Comparison of ENCODE assay signal across 21 mouse cellular contexts in genomic region chr17:15355072-15355471, GRCm38 (mm10).
"Had no signal": no experiment of that assay in that cellular context is flagged by ENCODE, and none has a peak within 500 bp of the region (broad histone marks: within the 10 kb centered on the region; RNA-seq: fewer than 3 reads in every experiment).

No protein-coding gene starts in this region.

- DNase-seq: liver, embryonic 13.5 days; lung, adult 18-20 months; lung, embryonic 14.5 days; lung, postnatal 10 days; lung, postnatal 36 days; midbrain, embryonic 14.5 days; retina, postnatal 1 day; right cerebral cortex, adult 18-20 months; right cerebral cortex, postnatal 25 days; right cerebral cortex, postnatal 4 days; thymus, adult 18-20 months; thymus, postnatal 14 days; thymus, postnatal 36 days had no signal

- H3K4me3 ChIP-seq: liver, embryonic 13.5 days; liver, embryonic 15.5 days; midbrain, embryonic 10.5 days; midbrain, embryonic 12.5 days; myocyte; neural tube, embryonic 13.5 days; neural tube, embryonic 15.5 days had no signal

- H3K9me3 ChIP-seq: liver, embryonic 13.5 days; liver, embryonic 15.5 days; midbrain, embryonic 10.5 days; midbrain, embryonic 12.5 days; neural tube, embryonic 13.5 days; neural tube, embryonic 15.5 days had no signal

- H3K4me1 ChIP-seq: liver, embryonic 13.5 days; liver, embryonic 15.5 days; midbrain, embryonic 12.5 days; neural tube, embryonic 13.5 days; neural tube, embryonic 15.5 days had no signal

- H3K27ac ChIP-seq: liver, embryonic 13.5 days; liver, embryonic 15.5 days; macrophage; midbrain, embryonic 10.5 days; midbrain, embryonic 12.5 days; neural tube, embryonic 13.5 days; neural tube, embryonic 15.5 days had no signal

- H3K27me3 ChIP-seq: liver, embryonic 13.5 days; liver, embryonic 15.5 days; neural tube, embryonic 13.5 days; neural tube, embryonic 15.5 days had no signal

- H3K36me3 ChIP-seq: liver, embryonic 13.5 days; liver, embryonic 15.5 days; midbrain, embryonic 10.5 days; midbrain, embryonic 12.5 days; neural tube, embryonic 13.5 days; neural tube, embryonic 15.5 days had no signal

- ATAC-seq: midbrain, embryonic 16.5 days had no signal
